Mouse (Mus musculus): ENCODE results near the gene Mapk12.

DNA sequence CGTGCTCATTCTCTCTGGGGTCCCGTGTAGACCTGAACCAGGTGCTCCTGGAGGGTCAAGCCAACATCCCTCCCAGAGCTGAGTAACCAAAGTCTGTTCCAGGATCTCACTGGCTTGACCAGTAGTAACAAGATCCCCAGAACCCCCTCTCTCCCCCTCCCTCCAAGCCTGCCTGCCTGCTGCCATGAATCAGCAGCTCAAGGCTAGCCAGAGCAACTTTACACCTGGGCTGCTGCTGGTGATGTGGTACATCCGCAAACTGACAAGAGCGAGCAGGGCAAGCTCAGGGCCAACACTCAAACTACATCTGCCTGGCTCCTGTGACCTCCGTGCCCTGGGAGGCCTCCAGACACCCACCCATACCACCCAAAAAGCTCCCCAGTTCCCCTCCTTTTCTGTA is 940 bp upstream of the Mapk12 start:
- TF ChIP-seq CTCF (IDR thresholded peaks at IDR 0.05; ENCODE audit: low read depth, low read length) (no peak), POLR2A (IDR thresholded peaks at IDR 0.05; ENCODE audit: borderline replicate concordance, low read depth, low read length) (no peak)

Measured in bone marrow macrophage, adult 2 months (primary cell).